Mouse (Mus musculus) cortical plate, adult 2 months (tissue): ENCODE measurements at regions not wholly inside any gene's neighbourhood (a gene's known extent, or its start where the extent isn't known, plus 50 kb on each side); places are given as distances from the start of the nearest gene placed in this dataset.

Experiments
- CTCF ChIP-seq: fragments of 200-500 bp; IDR thresholded peaks from 2 replicates; pipeline ENCODE4 v1.5.1; 2011; ENCODE audit warnings: mild to moderate bottlenecking, control low read depth, low read length; ENCODE audit not compliant: insufficient read depth; ENCODE audit errors: extremely low read depth
- POLR2A ChIP-seq: fragments of 200-500 bp; IDR thresholded peaks from 2 replicates; pipeline ENCODE4 v1.6.1; 2011; ENCODE audit warnings: mild to moderate bottlenecking, low read length, control low read depth; ENCODE audit not compliant: insufficient read depth; ENCODE audit errors: extremely low read depth

DNA sequence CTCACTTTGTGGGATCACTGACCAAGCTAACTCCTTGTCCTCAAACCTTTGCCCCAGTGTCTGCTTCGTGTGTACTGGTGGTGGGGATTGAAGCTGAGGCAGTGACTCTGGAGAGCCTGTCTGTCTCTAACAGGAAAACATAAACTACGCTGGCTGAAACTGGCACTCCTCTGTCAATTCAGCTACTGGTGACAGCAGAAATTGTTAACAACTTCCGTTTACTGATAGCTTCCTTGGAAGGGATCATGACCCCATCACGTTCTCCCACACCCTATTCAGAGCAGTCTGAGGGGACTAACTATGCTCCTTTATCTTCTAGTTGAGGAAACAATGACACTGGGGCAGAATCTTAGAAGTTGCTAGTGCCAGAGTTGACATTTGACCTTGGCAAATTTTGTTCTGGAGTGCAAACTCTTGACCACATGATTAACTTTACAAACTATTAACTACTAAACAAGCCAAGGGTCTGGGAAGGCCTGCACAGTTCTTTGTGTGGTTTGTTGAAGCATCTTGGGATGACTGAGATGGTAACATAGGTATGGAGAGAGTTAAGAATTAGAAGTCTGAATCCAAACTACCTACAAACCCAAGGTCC, 96.7 kb upstream of the Max start:
- TF ChIP-seq POLR2A (no peak), CTCF (no peak)
